ENCODE assay signal across 22 mouse cellular contexts in the genomic region with DNA sequence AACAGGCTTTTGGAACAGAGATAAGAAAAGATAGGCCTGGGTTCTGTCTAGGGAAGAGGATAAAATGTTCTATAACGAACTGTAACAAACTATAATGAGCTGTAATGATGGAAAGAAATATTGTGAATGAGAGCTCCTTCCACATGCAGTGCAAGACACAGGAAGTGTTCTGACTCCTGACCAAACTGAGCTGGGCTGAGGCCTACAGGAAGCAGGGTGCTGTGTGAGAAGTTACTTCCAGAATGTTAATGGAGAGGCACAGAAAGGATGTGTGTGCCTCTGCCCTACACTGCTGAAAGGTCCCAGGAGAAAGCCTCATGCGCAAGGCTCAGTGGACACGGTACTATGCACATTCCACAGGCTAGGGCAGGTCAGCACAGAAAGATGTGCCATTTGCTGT.
A peak's percentile ranks its signal among the peaks of the same experiment; 100 is the strongest.
DNase-seq lines count a peak whose midpoint lies in the region; ATAC-seq and TF ChIP-seq lines count a peak whose summit lies in the region.
"Had no signal": no experiment of that assay in that cellular context is flagged by ENCODE, and none has a peak within 500 bp of the region (broad histone marks: within the 10 kb centered on the region; RNA-seq: fewer than 3 reads in every experiment).

No protein-coding gene starts in this region.

- 54% methylated on average over 3 of the region's 3 CpGs for WGBS in lung, embryonic 14.5 days
- WGBS in limb, embryonic 10.5 days = 78% methylated on average over 3 of the region's 3 CpGs

- ATAC-seq in lung, embryonic 14.5 days (ENCODE audit: insufficient read depth) = no peak
- ATAC-seq: forebrain, embryonic 15.5 days; liver, embryonic 12.5 days; midbrain, embryonic 16.5 days had no signal

- intact Hi-C loops in left cerebral cortex, postnatal 10 days (cut with DNase I) = no loop called here

- no peak for TF ChIP-seq CTCF in lung, embryonic 14.5 days (IDR thresholded peaks at IDR 0.05; ENCODE audit: low read depth)
- TF ChIP-seq CTCF in testis, adult 2 months (IDR thresholded peaks at IDR 0.05; ENCODE audit: control insufficient read depth, insufficient read depth, insufficient replicate concordance, low read depth, low read length) = no peak

- H3K27me3 ChIP-seq in lung, embryonic 14.5 days (ENCODE audit: insufficient read depth, low read length) = no peaks in the 10 kb centered on the region
- no peaks in the 10 kb centered on the region for H3K27me3 ChIP-seq in testis, adult 2 months (ENCODE audit: control insufficient read depth, insufficient read depth, low read length)
- no peaks in the 10 kb centered on the region for H3K27me3 ChIP-seq in limb, embryonic 10.5 days (ENCODE audit: low read depth, poor library complexity, severe bottlenecking)
- H3K27me3 ChIP-seq: forebrain, embryonic 15.5 days; heart, embryonic 13.5 days; hindbrain, embryonic 12.5 days; liver, embryonic 12.5 days; neural tube, embryonic 13.5 days had no signal

- no peaks in the 10 kb centered on the region for H3K4me1 ChIP-seq in lung, embryonic 14.5 days (ENCODE audit: insufficient read depth)
- no peaks in the 10 kb centered on the region for H3K4me1 ChIP-seq in testis, adult 2 months (ENCODE audit: control insufficient read depth, insufficient read depth, low read length)
- peaks cover 20% of the 10 kb centered on the region for H3K4me1 ChIP-seq in limb, embryonic 10.5 days
- H3K4me1 ChIP-seq: forebrain, embryonic 15.5 days; hindbrain, embryonic 12.5 days; liver, embryonic 12.5 days; midbrain, embryonic 10.5 days; neural tube, embryonic 13.5 days had no signal

- no peak overlapping the region for H3K4me2 ChIP-seq in lung, embryonic 14.5 days
- H3K4me2 ChIP-seq: forebrain, embryonic 15.5 days; heart, embryonic 13.5 days; hindbrain, embryonic 12.5 days; liver, embryonic 12.5 days; neural tube, embryonic 13.5 days had no signal

- H3K27ac ChIP-seq in lung, embryonic 14.5 days (ENCODE audit: low read depth) = peak overlapping the region; percentile 55; the same call in 1 of the 2 replicates
- peak overlapping the region; percentile 61 for H3K27ac ChIP-seq in testis, adult 2 months (ENCODE audit: control insufficient read depth, insufficient read depth, low read depth, low read length)
- H3K27ac ChIP-seq in limb, embryonic 10.5 days = peak overlapping the region; percentile 28
- H3K27ac ChIP-seq: forebrain, embryonic 15.5 days; heart, embryonic 13.5 days; hindbrain, embryonic 12.5 days; liver, embryonic 12.5 days; midbrain, embryonic 10.5 days; neural tube, embryonic 13.5 days had no signal

- no peak for TF ChIP-seq POLR2A in testis, adult 2 months (IDR thresholded peaks at IDR 0.05; ENCODE audit: control insufficient read depth, low read depth, low read length)

- H3K36me3 ChIP-seq in lung, embryonic 14.5 days (ENCODE audit: insufficient read depth) = no peaks in the 10 kb centered on the region
- H3K36me3 ChIP-seq in testis, adult 2 months (ENCODE audit: control insufficient read depth, insufficient read depth, low read length) = no peaks in the 10 kb centered on the region
- no peaks in the 10 kb centered on the region for H3K36me3 ChIP-seq in limb, embryonic 10.5 days
- H3K36me3 ChIP-seq: forebrain, embryonic 15.5 days; heart, embryonic 13.5 days; hindbrain, embryonic 12.5 days; liver, embryonic 12.5 days; midbrain, embryonic 10.5 days; neural tube, embryonic 13.5 days had no signal

- H3K9ac ChIP-seq in lung, embryonic 14.5 days = no peak overlapping the region
- H3K9ac ChIP-seq: forebrain, embryonic 15.5 days; heart, embryonic 13.5 days; hindbrain, embryonic 12.5 days; liver, embryonic 12.5 days; neural tube, embryonic 13.5 days had no signal

- peak; percentile 40 for DNase-seq in lung, embryonic 14.5 days
- DNase-seq in lung, postnatal 25 days (ENCODE audit: low spot score) = no peak
- no peak for DNase-seq in testis, postnatal 10 days (ENCODE audit: low spot score)
- DNase-seq in limb, embryonic 10.5 days (ENCODE audit: low spot score) = no peak
- no peak for DNase-seq in left cerebral cortex, postnatal 10 days (ENCODE audit: extremely low spot score in 1 of 2, low spot score in 2 of 2)
- no peak for DNase-seq in adrenal gland, postnatal 25 days
- DNase-seq: adrenal gland, postnatal 14 days; cerebellum, adult 9-10 months; gastrocnemius, postnatal 10 days; kidney, adult 2 months; kidney, postnatal 10 days; lung, postnatal 14 days; thymus, postnatal 14 days had no signal

- H3K4me3 ChIP-seq in lung, embryonic 14.5 days (ENCODE audit: low read depth, low read length) = no peak overlapping the region
- no peak overlapping the region for H3K4me3 ChIP-seq in testis, adult 2 months (ENCODE audit: control insufficient read depth, low read depth, low read length)
- no peak overlapping the region for H3K4me3 ChIP-seq in limb, embryonic 10.5 days
- H3K4me3 ChIP-seq: forebrain, embryonic 15.5 days; heart, embryonic 13.5 days; hindbrain, embryonic 12.5 days; liver, embryonic 12.5 days; midbrain, embryonic 10.5 days; myocyte; neural tube, embryonic 13.5 days had no signal

- H3K9me3 ChIP-seq in lung, embryonic 14.5 days (ENCODE audit: low read depth, low read length) = no peaks in the 10 kb centered on the region
- H3K9me3 ChIP-seq in limb, embryonic 10.5 days (replicated peaks) = no peaks in the 10 kb centered on the region
- H3K9me3 ChIP-seq: forebrain, embryonic 15.5 days; heart, embryonic 13.5 days; hindbrain, embryonic 12.5 days; liver, embryonic 12.5 days; midbrain, embryonic 10.5 days; neural tube, embryonic 13.5 days had no signal
